Mouse (Mus musculus): ENCODE measurements around the gene Dnah2.

Dnah2 gene

GRCm38 (mm10) chr11:69418481-69419442 lies 130.1 kb downstream of the Dnah2 start:
- peak; percentile 94 for DNase-seq (ENCODE audit: low spot score)

- DNase-seq (ENCODE audit: low spot score) = peak; percentile 96
These were observed 131.2 kb downstream of the Dnah2 start for GRCm38 (mm10) chr11:69417449-69418384.

GRCm38 (mm10) chr11:69416921-69417448 lies 131.9 kb downstream of the Dnah2 start:
- no peak for DNase-seq (ENCODE audit: low spot score)

DNA sequence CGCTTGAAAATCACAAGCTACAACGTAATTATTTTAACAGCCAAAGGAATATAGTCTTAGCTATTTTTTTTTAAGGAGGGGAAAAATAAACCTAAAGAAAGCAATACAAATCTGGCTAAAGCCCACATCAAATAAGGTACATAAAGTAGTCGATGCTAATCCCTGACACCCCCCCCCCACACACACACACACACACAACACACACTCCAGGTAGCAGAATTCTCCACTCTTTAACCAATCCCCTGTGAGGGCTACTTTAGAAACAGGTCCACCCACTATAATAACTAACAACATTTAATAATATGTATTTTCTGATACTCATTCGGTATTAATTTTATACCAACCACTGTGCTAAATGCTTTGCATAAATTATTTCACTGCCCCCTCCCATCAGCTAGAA lies 132.4 kb downstream of the Dnah2 start:
- no peak for DNase-seq (ENCODE audit: low spot score)

- DNase-seq (ENCODE audit: low spot score) = peak; percentile 60
These were observed 133.1 kb downstream of the Dnah2 start for GRCm38 (mm10) chr11:69415668-69416451.

- peak; percentile 62 for DNase-seq (ENCODE audit: low spot score)
These were observed 133.6 kb downstream of the Dnah2 start for GRCm38 (mm10) chr11:69415327-69415667.

- DNase-seq (ENCODE audit: low spot score) = no peak
These were observed 134.2 kb downstream of the Dnah2 start for GRCm38 (mm10) chr11:69414421-69415326.

GRCm38 (mm10) chr11:69413221-69414181 lies 135.4 kb downstream of the Dnah2 start, which contains the start of gene Kdm6b:
Gene Kdm6b (minus strand): TSS chr11:69413675.
- DNase-seq (ENCODE audit: low spot score) = peak; percentile 84

GRCm38 (mm10) chr11:69412548-69412947 lies 136.4 kb downstream of the Dnah2 start:
- DNase-seq (ENCODE audit: low spot score) = no peak

GRCm38 (mm10) chr11:69411538-69412203 lies 137.2 kb downstream of the Dnah2 start:
- DNase-seq (ENCODE audit: low spot score) = peak; percentile 86

DNA sequence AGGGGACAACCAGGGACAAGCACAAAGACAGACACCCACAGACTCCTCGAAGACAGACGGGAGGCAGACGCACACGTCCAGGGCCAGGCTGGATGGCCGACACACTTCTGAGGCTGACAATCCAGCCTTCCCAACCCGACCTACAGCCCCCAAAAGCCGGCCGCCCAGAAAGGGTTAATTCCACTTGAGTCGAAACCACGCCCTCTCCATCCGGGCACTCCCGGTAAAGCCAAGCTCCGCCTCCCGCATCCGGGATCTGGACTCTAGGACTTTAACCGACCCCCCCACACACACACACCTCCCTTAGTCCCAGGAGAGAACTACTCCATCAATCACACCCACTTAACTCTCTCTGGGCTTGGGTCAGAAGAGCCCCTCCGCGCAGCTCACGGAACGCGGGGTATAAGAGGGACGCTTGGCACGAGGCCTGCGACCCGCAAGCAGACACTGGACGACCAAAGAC lies 137.8 kb downstream of the Dnah2 start:
- peak; percentile 98 for DNase-seq (ENCODE audit: low spot score)

DNA sequence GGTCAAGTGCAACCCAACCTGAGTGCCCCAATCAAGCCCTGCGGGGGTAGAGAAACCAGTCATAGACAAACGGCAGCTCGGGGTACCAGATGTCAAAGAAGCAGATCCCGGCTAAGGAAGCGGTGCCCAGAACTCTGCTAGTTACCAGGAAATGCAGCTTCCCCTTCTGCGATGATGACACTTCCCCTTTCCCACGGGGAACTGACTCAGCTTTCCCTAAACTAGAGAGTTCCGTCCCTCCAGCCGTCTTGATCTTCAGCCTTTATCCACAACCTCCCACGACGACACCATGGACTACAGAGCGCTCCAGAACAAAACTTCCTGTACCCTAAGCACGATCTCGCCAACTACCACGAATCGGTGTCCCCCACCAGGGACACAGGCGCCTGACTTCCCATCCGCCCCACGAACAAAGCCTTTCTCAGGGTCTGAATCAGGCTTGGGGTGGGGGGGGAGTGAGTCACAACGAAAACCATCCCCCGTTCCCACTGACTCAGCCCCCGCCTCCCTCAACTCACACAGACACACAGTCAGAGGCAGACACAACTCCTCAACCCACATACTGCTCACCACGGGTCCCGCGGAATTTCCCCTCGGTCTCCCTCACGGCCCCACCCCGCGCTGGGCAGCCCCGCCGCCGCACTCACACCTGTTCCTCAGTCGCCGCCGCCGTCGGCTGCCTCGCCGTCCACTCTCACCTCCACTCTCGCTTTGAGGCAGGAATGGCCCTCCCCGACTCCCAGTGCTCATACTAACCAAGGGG lies 138.4 kb downstream of the Dnah2 start:
- DNase-seq (ENCODE audit: low spot score) = peak; percentile 58

GRCm38 (mm10) chr11:69410045-69410309 lies 138.9 kb downstream of the Dnah2 start:
- no peak for DNase-seq (ENCODE audit: low spot score)

GRCm38 (mm10) chr11:69409378-69410044 lies 139.4 kb downstream of the Dnah2 start:
- peak; percentile 86 for DNase-seq (ENCODE audit: low spot score)

DNA sequence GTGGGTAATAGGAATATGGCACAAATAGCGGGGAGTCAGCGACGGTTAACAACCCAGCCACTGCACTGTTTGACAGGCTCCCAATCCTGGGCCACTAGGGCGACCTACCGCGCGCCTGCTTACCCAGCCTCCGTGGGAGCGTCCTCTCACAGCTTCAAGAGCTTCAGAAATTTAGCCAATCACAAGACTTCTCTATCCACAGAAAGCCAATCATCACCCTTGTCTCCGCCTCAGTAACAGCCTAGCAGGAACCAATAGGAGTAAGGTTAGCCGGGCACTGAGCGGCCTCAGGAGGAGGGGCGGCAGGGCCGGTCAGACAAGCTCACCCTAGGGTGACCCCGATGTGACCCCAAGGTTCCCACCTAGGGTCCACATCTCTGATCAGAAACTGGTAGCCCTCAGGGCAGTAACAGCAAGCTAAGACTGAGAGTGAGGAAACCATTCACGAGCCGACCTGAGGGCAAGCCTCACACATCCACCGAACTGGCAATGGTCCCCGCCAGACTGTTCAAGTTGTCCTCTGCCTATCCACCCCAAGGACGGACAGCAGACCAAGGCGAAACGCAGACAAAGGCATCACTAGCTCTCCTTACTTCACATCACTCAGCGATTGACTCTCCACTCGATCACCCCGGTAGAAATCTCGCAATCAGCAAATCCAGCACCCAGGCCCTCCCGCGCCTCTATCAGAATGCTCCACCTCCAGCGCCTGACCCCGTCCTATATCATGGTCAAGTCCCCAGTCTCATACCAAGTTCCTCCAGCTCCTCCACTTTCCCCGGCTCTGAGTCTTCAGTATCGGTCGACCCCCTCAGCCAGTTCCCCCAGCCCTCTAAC lies 140.2 kb downstream of the Dnah2 start:
- DNase-seq (ENCODE audit: low spot score) = peak; percentile 75

DNA sequence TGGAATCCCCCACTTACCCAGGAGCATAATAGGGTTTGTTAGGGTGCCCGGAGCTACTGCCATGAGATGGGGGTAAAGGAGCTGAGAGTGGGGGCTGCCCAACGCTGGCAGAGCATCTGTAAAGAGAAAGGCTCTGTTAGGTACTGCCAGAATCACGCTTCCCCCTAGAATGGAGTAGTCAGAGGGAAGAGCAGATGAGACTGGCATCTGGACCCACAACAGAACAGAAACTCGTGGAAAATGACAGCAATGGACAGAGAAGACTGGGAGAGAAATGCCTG lies 141.2 kb downstream of the Dnah2 start:
- no peak for DNase-seq (ENCODE audit: low spot score)
